Mouse (Mus musculus) liver, embryonic 14.5 days (tissue): ENCODE results near the gene Gm826. TPM values are rescaled to one million over a fixed set of nuclear protein-coding genes. Genes with fewer than 3 reads are reported as not detected.

Experiments
- ATAC-seq: fragments of 200-750 bp; cut with Nextera tagmentation; 2 replicates; pipeline ENCODE4 v1.8.0; 2017; ENCODE audit warnings: moderate number of reproducible peaks, mild to moderate bottlenecking, moderate library complexity; ENCODE audit not compliant: insufficient read depth
- DNase-seq, 3 experiments: peaks; one replicate each; pipeline ENCODE4 v3.0.0-alpha.2; 2012 to 2013; ENCODE audit warnings: low read depth in 3 of 3, low spot score in 3 of 3
- H3K27ac ChIP-seq: fragments of 300-500 bp; sonication (generic); 2 replicates; pipeline ENCODE4 v1.5.1; 2014; ENCODE audit warnings: moderate library complexity, mild to moderate bottlenecking, control low read depth, inconsistent platforms
- H3K27me3 ChIP-seq: fragments of 300-500 bp; sonication (generic); 2 replicates; pipeline ENCODE4 v1.6.1; 2014; ENCODE audit warnings: mild to moderate bottlenecking, low read length, moderate library complexity; ENCODE audit not compliant: control insufficient read depth, insufficient read depth
- H3K36me3 ChIP-seq: fragments of 300-500 bp; sonication (generic); replicated peaks from 2 replicates; pipeline ENCODE4 v1.6.1; 2014; ENCODE audit warnings: low read depth; ENCODE audit not compliant: control insufficient read depth, insufficient read depth
- H3K4me1 ChIP-seq, 2 experiments: fragments of 200-500 bp in 1 of 2; fragments of 300-500 bp in 1 of 2; sonication (generic) in 1 of 2; replicated peaks; 2 replicates each; pipeline ENCODE4 v1.6.1; 2012 to 2014; ENCODE audit warnings: antibody characterized with exemption in 1 of 2, inconsistent platforms in 1 of 2, low read length in 1 of 2; ENCODE audit not compliant: control insufficient read depth in 2 of 2, insufficient read depth in 2 of 2
- H3K4me2 ChIP-seq: fragments of 300-500 bp; sonication (generic); 2 replicates; pipeline ENCODE4 v1.6.1; 2014; ENCODE audit warnings: low read depth, mild to moderate bottlenecking, control low read depth, moderate library complexity
- H3K4me3 ChIP-seq, 2 experiments: fragments of 200-500 bp in 1 of 2; fragments of 300-500 bp in 1 of 2; sonication (generic) in 1 of 2; 2 replicates each; pipeline ENCODE4 v1.5.1; 2012 to 2014; ENCODE audit warnings: low read depth in 2 of 2, low read length in 2 of 2, mild to moderate bottlenecking in 2 of 2, control low read depth in 1 of 2, inconsistent platforms in 1 of 2, moderate library complexity in 1 of 2; ENCODE audit not compliant: insufficient read depth in 1 of 2
- H3K9ac ChIP-seq: fragments of 300-500 bp; sonication (generic); replicated peaks from 2 replicates; pipeline ENCODE4 v1.6.1; 2014; ENCODE audit warnings: mild to moderate bottlenecking, control low read depth, moderate library complexity
- H3K9me3 ChIP-seq: fragments of 300-500 bp; sonication (generic); 2 replicates; pipeline ENCODE4 v1.6.1; 2016; ENCODE audit warnings: low read length, mixed read lengths; ENCODE audit not compliant: control insufficient read depth
- CTCF ChIP-seq: IDR thresholded peaks from 2 replicates; pipeline ENCODE4 v1.5.1; 2016; ENCODE audit warnings: antibody characterized with exemption, low read depth, control low read depth
- EP300 ChIP-seq: IDR thresholded peaks from 2 replicates; pipeline ENCODE4 v1.6.1; 2016; ENCODE audit warnings: antibody characterized with exemption, low read depth
- WGBS: fragments of 180-500 bp; shearing (Covaris S2); extraction: QIAGEN DNeasy Blood & Tissue Kit; methylation state at CpG from one replicate; pipeline ENCODE4 v1.1.7; 2014; ENCODE audit not compliant: insufficient replicate concordance; 5-methylcytosine and 5-hydroxymethylcytosine counted together
- polyA plus RNA-seq, 2 experiments: library from polyadenylated mRNA; depleted of rRNA in 1 of 2; stranded (reverse) in 1 of 2; unstranded in 1 of 2; fragments of >200 nt; fragmentation: Nextera tagmentation in 1 of 2; extraction: Ambion mirVana in 1 of 2; gene quantifications; 2 replicates each; pipeline versions ENCODE4 v1.2.1 to v1.2.3; 2012 to 2014

The Gm826 gene
- polyA plus RNA-seq, 2 experiments: 5.3 to 7.0 TPM

- Histone ChIP-seq H3K4me3 (no peak overlapping the region), H3K9ac (no peak overlapping the region), H3K9me3 (no peaks in the 10 kb centered on the region), H3K27me3 (peaks cover 62% of the 10 kb centered on the region), H3K4me2 (no peak overlapping the region), H3K36me3 (no peaks in the 10 kb centered on the region), H3K27ac (no peak overlapping the region), H3K4me1 (no peaks in the 10 kb centered on the region; a peak in 1 of 4 replicates)
- ATAC-seq (no peak), DNase-seq (no peak)
- no peak for TF ChIP-seq EP300
- TF ChIP-seq CTCF: no peak
- 7% methylated on average over 8 of the region's 8 CpGs for WGBS
Observed at GRCm38 (mm10) chr2:160360234-160360874, 26.4 kb upstream of the Gm826 start.

GRCm38 (mm10) chr2:160358896-160359295 is 24.9 kb upstream of the Gm826 start:
- no peak overlapping the region for H3K4me2 ChIP-seq
- WGBS: 8% methylated on average over 4 of the region's 4 CpGs
- no peaks in the 10 kb centered on the region for H3K36me3 ChIP-seq
- no peak overlapping the region for H3K4me3 ChIP-seq
- DNase-seq (no peak), ATAC-seq (no peak)
- no peaks in the 10 kb centered on the region for H3K9me3 ChIP-seq
- H3K27me3 ChIP-seq: peaks cover 47% of the 10 kb centered on the region
- no peaks in the 10 kb centered on the region; a peak in 1 of 4 replicates for H3K4me1 ChIP-seq
- no peak overlapping the region for H3K9ac ChIP-seq
- no peak for TF ChIP-seq EP300
- TF ChIP-seq CTCF: no peak
- H3K27ac ChIP-seq: no peak overlapping the region

GRCm38 (mm10) chr2:160357442-160357841 is 23.5 kb upstream of the Gm826 start:
- Histone ChIP-seq H3K27ac (no peak overlapping the region), H3K4me1 (no peaks in the 10 kb centered on the region; a peak in 1 of 4 replicates), H3K9ac (no peak overlapping the region), H3K4me3 (no peak overlapping the region), H3K4me2 (no peak overlapping the region), H3K36me3 (no peaks in the 10 kb centered on the region), H3K9me3 (no peaks in the 10 kb centered on the region), H3K27me3 (peaks cover 33% of the 10 kb centered on the region)
- 44% methylated on average over 4 of the region's 4 CpGs for WGBS
- ATAC-seq (no peak), DNase-seq (no peak)
- TF ChIP-seq EP300 (no peak), CTCF (no peak)

GRCm38 (mm10) chr2:160356132-160356531 is 22.2 kb upstream of the Gm826 start:
- H3K4me3 ChIP-seq: no peak overlapping the region
- no peak overlapping the region for H3K4me2 ChIP-seq
- no peak for ATAC-seq
- no peak for DNase-seq
- no peaks in the 10 kb centered on the region for H3K9me3 ChIP-seq
- 44% methylated on average over 5 of the region's 5 CpGs for WGBS
- H3K27ac ChIP-seq: no peak overlapping the region
- TF ChIP-seq EP300: no peak
- peak; percentile 50 for TF ChIP-seq CTCF
- no peak overlapping the region for H3K9ac ChIP-seq
- H3K4me1 ChIP-seq: no peaks in the 10 kb centered on the region
- H3K27me3 ChIP-seq: peaks cover 20% of the 10 kb centered on the region
- H3K36me3 ChIP-seq: no peaks in the 10 kb centered on the region

- no peak for ATAC-seq
- no peak for DNase-seq
- H3K9me3 ChIP-seq: no peaks in the 10 kb centered on the region
- TF ChIP-seq EP300 (no peak), CTCF (peak; percentile 26; the same call in 1 of the 2 replicates)
- no peak overlapping the region for H3K9ac ChIP-seq
- peaks cover 5% of the 10 kb centered on the region for H3K27me3 ChIP-seq
- H3K4me3 ChIP-seq: no peak overlapping the region
- H3K4me1 ChIP-seq: peaks cover 0 to 3% of the 10 kb centered on the region in 2 experiments; a peak in 2 of 4 replicates
- no peak overlapping the region for H3K4me2 ChIP-seq
- H3K27ac ChIP-seq: no peak overlapping the region
- no peaks in the 10 kb centered on the region for H3K36me3 ChIP-seq
- 32% methylated on average over 2 of the region's 2 CpGs for WGBS
Observed at GRCm38 (mm10) chr2:160354319-160354718, 20.4 kb upstream of the Gm826 start.
